Mouse (Mus musculus): ENCODE results near the gene Pitx3. TPM values are rescaled to one million over a fixed set of nuclear protein-coding genes. Genes with fewer than 3 reads are reported as not detected.
A peak's percentile ranks its signal among the peaks of the same experiment; 100 is the strongest.
"Not testable (repeated sequence)": the region's sequence is repeated elsewhere in the genome, so short reads cannot be mapped to it uniquely, and the experiment has no call there.

Gene Pitx3
- polyA plus RNA-seq, 1 experiment from 2014 or later: not detected

- H3K9me3 ChIP-seq: no peaks in the 10 kb centered on the region
- H3K4me1 ChIP-seq: peaks cover 14% of the 10 kb centered on the region
- no peaks in the 10 kb centered on the region for H3K36me3 ChIP-seq
- no peak overlapping the region for H3K9ac ChIP-seq
- peak overlapping the region; percentile 24 for H3K4me3 ChIP-seq (replicated peaks)
- 12% methylated on average over 8 of the region's 8 CpGs for WGBS
- no peak overlapping the region for H3K27ac ChIP-seq
- no peak for ATAC-seq (ENCODE audit: insufficient read depth, low FRiP score, low read depth)
- peaks cover 54% of the 10 kb centered on the region for H3K27me3 ChIP-seq (replicated peaks)
- H3K4me2 ChIP-seq: peak overlapping the region; percentile 60
Measured at GRCm38 (mm10) chr19:46131283-46131682, 16.8 kb downstream of the Pitx3 start.

- H3K9ac ChIP-seq; ATAC-seq (ENCODE audit: insufficient read depth, low FRiP score, low read depth); H3K9me3 ChIP-seq; H3K4me1 ChIP-seq; H3K36me3 ChIP-seq; H3K4me2 ChIP-seq; H3K27ac ChIP-seq; H3K4me3 ChIP-seq (replicated peaks): not testable (repeated sequence)
- 71% methylated on average over 6 of the region's 6 CpGs for WGBS
- H3K27me3 ChIP-seq (replicated peaks): peaks cover 40% of the 10 kb centered on the region
Measured at GRCm38 (mm10) chr19:46129737-46130136, 18.4 kb downstream of the Pitx3 start.

- Histone ChIP-seq H3K27ac (no peak overlapping the region), H3K9me3 (no peaks in the 10 kb centered on the region), H3K9ac (no peak overlapping the region), H3K4me2 (no peak overlapping the region), H3K36me3 (no peaks in the 10 kb centered on the region), H3K4me1 (no peaks in the 10 kb centered on the region), H3K4me3 (replicated peaks) (no peak overlapping the region), H3K27me3 (replicated peaks) (peaks cover 9% of the 10 kb centered on the region)
- WGBS: 81% methylated on average over 4 of the region's 4 CpGs
- ATAC-seq (ENCODE audit: insufficient read depth, low FRiP score, low read depth): no peak
Measured at GRCm38 (mm10) chr19:46126301-46126700, 21.8 kb downstream of the Pitx3 start.

GRCm38 (mm10) chr19:46124651-46125050, 23.5 kb downstream of the Pitx3 start:
- no peak overlapping the region for H3K4me3 ChIP-seq (replicated peaks)
- no peak for ATAC-seq (ENCODE audit: insufficient read depth, low FRiP score, low read depth)
- no peak overlapping the region for H3K27ac ChIP-seq
- no peak overlapping the region for H3K4me2 ChIP-seq
- no peak overlapping the region for H3K9ac ChIP-seq
- H3K4me1 ChIP-seq: no peaks in the 10 kb centered on the region
- H3K36me3 ChIP-seq: no peaks in the 10 kb centered on the region
- no peaks in the 10 kb centered on the region for H3K27me3 ChIP-seq (replicated peaks)
- no peaks in the 10 kb centered on the region for H3K9me3 ChIP-seq

- no peaks in the 10 kb centered on the region for H3K27me3 ChIP-seq (replicated peaks)
- no peaks in the 10 kb centered on the region for H3K36me3 ChIP-seq
- no peak overlapping the region for H3K9ac ChIP-seq
- no peak for ATAC-seq (ENCODE audit: insufficient read depth, low FRiP score, low read depth)
- WGBS: 75% methylated on average over 3 of the region's 3 CpGs
- H3K9me3 ChIP-seq: no peaks in the 10 kb centered on the region
- H3K4me3 ChIP-seq (replicated peaks): no peak overlapping the region
- no peak overlapping the region for H3K27ac ChIP-seq
- H3K4me1 ChIP-seq: no peaks in the 10 kb centered on the region
- H3K4me2 ChIP-seq: no peak overlapping the region
Measured at GRCm38 (mm10) chr19:46123876-46124275, 24.2 kb downstream of the Pitx3 start.

GRCm38 (mm10) chr19:46120872-46121271, 27.3 kb downstream of the Pitx3 start:
- no peak overlapping the region for H3K4me2 ChIP-seq
- no peak overlapping the region for H3K27ac ChIP-seq
- no peak for ATAC-seq (ENCODE audit: insufficient read depth, low FRiP score, low read depth)
- H3K9me3 ChIP-seq: no peaks in the 10 kb centered on the region
- no peak overlapping the region for H3K9ac ChIP-seq
- 68% methylated on average over 6 of the region's 6 CpGs for WGBS
- no peaks in the 10 kb centered on the region for H3K4me1 ChIP-seq
- no peaks in the 10 kb centered on the region for H3K27me3 ChIP-seq (replicated peaks)
- H3K4me3 ChIP-seq (replicated peaks): no peak overlapping the region
- no peaks in the 10 kb centered on the region for H3K36me3 ChIP-seq

- no peak overlapping the region for H3K4me3 ChIP-seq (replicated peaks)
- H3K27ac ChIP-seq: no peak overlapping the region
- H3K9me3 ChIP-seq: no peaks in the 10 kb centered on the region
- no peak overlapping the region for H3K9ac ChIP-seq
- H3K4me1 ChIP-seq: no peaks in the 10 kb centered on the region
- no peak overlapping the region for H3K4me2 ChIP-seq
- no peak for ATAC-seq (ENCODE audit: insufficient read depth, low FRiP score, low read depth)
- H3K36me3 ChIP-seq: no peaks in the 10 kb centered on the region
- 79% methylated on average over 3 of the region's 3 CpGs for WGBS
- no peaks in the 10 kb centered on the region for H3K27me3 ChIP-seq (replicated peaks)
Measured at GRCm38 (mm10) chr19:46119458-46119857, 28.7 kb downstream of the Pitx3 start.

- WGBS: 47% methylated on average over 4 of the region's 4 CpGs
- Histone ChIP-seq H3K9me3 (no peaks in the 10 kb centered on the region), H3K27me3 (replicated peaks) (no peaks in the 10 kb centered on the region), H3K4me3 (replicated peaks) (no peak overlapping the region), H3K36me3 (no peaks in the 10 kb centered on the region), H3K4me1 (no peaks in the 10 kb centered on the region), H3K9ac (no peak overlapping the region), H3K4me2 (no peak overlapping the region), H3K27ac (no peak overlapping the region)
- no peak for ATAC-seq (ENCODE audit: insufficient read depth, low FRiP score, low read depth)
Measured at GRCm38 (mm10) chr19:46114617-46115016, 33.5 kb downstream of the Pitx3 start.

GRCm38 (mm10) chr19:46110781-46111180, 37.3 kb downstream of the Pitx3 start:
- no peak overlapping the region for H3K4me2 ChIP-seq
- 79% methylated on average over 5 of the region's 5 CpGs for WGBS
- no peak overlapping the region for H3K9ac ChIP-seq
- H3K27ac ChIP-seq: no peak overlapping the region
- no peaks in the 10 kb centered on the region for H3K4me1 ChIP-seq
- no peaks in the 10 kb centered on the region for H3K36me3 ChIP-seq
- no peak for ATAC-seq (ENCODE audit: insufficient read depth, low FRiP score, low read depth)
- H3K27me3 ChIP-seq (replicated peaks): no peaks in the 10 kb centered on the region
- no peaks in the 10 kb centered on the region for H3K9me3 ChIP-seq
- no peak overlapping the region for H3K4me3 ChIP-seq (replicated peaks)

GRCm38 (mm10) chr19:46110214-46110613, 37.9 kb downstream of the Pitx3 start:
- 80% methylated on average over 2 of the region's 2 CpGs for WGBS
- no peaks in the 10 kb centered on the region for H3K4me1 ChIP-seq
- no peak overlapping the region for H3K9ac ChIP-seq
- no peaks in the 10 kb centered on the region for H3K27me3 ChIP-seq (replicated peaks)
- no peaks in the 10 kb centered on the region for H3K9me3 ChIP-seq
- no peak overlapping the region for H3K27ac ChIP-seq
- no peaks in the 10 kb centered on the region for H3K36me3 ChIP-seq
- H3K4me3 ChIP-seq (replicated peaks): no peak overlapping the region
- no peak overlapping the region for H3K4me2 ChIP-seq
- ATAC-seq (ENCODE audit: insufficient read depth, low FRiP score, low read depth): no peak

GRCm38 (mm10) chr19:46104187-46104557, 44.0 kb downstream of the Pitx3 start:
- Histone ChIP-seq H3K4me1 (no peaks in the 10 kb centered on the region), H3K9ac (no peak overlapping the region), H3K27me3 (replicated peaks) (no peaks in the 10 kb centered on the region), H3K27ac (no peak overlapping the region), H3K4me3 (replicated peaks) (no peak overlapping the region), H3K36me3 (no peaks in the 10 kb centered on the region), H3K4me2 (no peak overlapping the region), H3K9me3 (no peaks in the 10 kb centered on the region)
- WGBS: 73% methylated on average over 2 of the region's 2 CpGs
- no peak for ATAC-seq (ENCODE audit: insufficient read depth, low FRiP score, low read depth)

- H3K4me3 ChIP-seq (replicated peaks): no peak overlapping the region
- no peak overlapping the region for H3K27ac ChIP-seq
- H3K9ac ChIP-seq: no peak overlapping the region
- H3K4me2 ChIP-seq: no peak overlapping the region
- ATAC-seq (ENCODE audit: insufficient read depth, low FRiP score, low read depth): no peak
- no peaks in the 10 kb centered on the region for H3K9me3 ChIP-seq
- 80% methylated on average over 6 of the region's 6 CpGs for WGBS
- H3K36me3 ChIP-seq: no peaks in the 10 kb centered on the region
- no peaks in the 10 kb centered on the region for H3K4me1 ChIP-seq
- H3K27me3 ChIP-seq (replicated peaks): no peaks in the 10 kb centered on the region
Measured at GRCm38 (mm10) chr19:46103437-46104186, 44.5 kb downstream of the Pitx3 start.

- Histone ChIP-seq H3K36me3 (no peaks in the 10 kb centered on the region), H3K9me3 (no peaks in the 10 kb centered on the region), H3K27me3 (replicated peaks) (no peaks in the 10 kb centered on the region), H3K27ac (no peak overlapping the region), H3K4me3 (replicated peaks) (no peak overlapping the region), H3K4me2 (no peak overlapping the region), H3K4me1 (no peaks in the 10 kb centered on the region), H3K9ac (no peak overlapping the region)
- 87% methylated on average over 3 of the region's 3 CpGs for WGBS
- ATAC-seq (ENCODE audit: insufficient read depth, low FRiP score, low read depth): no peak
Measured at GRCm38 (mm10) chr19:46099561-46099960, 48.6 kb downstream of the Pitx3 start.

Data from stomach, embryonic 15.5 days (tissue).